Mouse (Mus musculus) spleen, postnatal 14 days (tissue): ENCODE measurements around the gene Enox1.
"Not testable (repeated sequence)": the region's sequence is repeated elsewhere in the genome, so short reads cannot be mapped to it uniquely, and the experiment has no call there.

Experiments
- DNase-seq, 2 experiments: peaks; one replicate each; pipeline ENCODE4 v3.0.0; 2021 to 2022; ENCODE audit warnings: low spot score in 2 of 2

Enox1 gene

DNA sequence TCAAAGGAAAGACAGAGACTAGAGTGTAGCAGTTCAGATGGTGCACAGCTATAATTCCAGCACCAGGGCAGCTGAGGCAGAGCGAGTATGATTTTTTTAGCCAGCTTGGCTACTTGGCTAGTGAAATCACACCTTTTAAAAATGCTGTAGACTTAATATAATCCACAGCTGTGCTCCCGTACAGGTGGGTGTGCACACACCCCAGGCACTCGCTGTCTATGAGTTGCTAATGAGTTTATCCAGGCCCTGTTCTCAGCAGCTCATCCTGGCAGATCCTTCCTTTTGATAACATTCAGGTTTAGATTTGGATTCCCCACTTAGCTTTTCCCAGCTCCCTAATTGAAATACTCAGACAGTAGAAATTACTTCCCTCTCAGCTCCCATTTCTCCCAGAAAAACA, 353.4 kb downstream of the Enox1 start:
- no peak for DNase-seq

DNA sequence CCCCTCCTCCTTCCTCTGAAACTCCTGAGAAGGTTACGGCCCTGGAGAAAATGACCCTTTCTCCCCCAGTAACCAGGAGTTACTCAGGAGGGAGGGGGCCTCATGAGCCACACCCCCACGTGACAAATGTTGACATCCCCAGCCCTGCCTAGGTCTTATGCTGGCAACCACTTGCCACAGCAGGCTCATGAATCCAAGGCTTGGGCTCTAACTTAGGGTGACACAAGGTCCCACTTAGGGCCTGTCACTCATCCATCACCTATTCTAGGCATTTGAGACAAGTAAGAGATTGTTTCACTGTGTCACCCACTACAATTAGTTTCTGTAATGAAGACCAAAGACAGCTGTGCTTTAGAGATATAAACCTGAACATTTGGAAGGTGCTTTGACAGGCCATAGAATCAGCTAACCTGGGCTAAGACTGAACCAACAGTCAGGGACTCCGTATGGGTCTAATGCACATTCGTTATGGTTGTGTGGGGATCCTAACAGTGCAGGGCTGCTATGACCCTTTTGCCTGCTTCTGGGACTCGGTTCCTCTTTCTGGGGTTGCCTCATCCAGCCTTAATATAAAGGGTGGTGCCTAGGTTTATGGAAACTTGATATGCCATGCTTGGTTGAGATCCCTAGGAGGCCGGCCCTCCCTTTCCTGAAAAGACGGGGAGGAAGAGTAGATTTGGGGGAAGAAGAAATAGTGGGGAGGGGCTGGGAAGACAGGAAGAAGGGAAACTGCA, 354.7 kb downstream of the Enox1 start:
- no peak for DNase-seq

DNA sequence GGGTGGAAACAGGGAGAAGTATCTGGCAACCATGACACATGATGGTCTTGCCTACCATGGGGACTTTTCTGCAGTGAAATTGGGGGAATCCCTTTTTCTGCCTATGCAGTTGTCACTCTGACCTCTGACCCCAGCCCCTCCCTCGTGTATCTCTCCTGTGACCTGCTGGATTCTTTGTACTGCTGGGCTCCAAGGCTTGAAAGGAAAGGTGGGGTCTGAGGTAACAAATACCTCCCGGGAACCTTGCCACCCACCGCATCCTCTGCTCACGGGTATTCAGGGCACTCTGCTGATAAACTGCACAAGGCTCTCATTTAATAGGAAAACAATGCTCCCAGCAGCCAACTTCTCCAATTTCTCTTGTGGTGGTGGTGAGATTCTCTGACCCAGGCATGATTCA, 361.5 kb downstream of the Enox1 start:
- DNase-seq, result no peak

DNA sequence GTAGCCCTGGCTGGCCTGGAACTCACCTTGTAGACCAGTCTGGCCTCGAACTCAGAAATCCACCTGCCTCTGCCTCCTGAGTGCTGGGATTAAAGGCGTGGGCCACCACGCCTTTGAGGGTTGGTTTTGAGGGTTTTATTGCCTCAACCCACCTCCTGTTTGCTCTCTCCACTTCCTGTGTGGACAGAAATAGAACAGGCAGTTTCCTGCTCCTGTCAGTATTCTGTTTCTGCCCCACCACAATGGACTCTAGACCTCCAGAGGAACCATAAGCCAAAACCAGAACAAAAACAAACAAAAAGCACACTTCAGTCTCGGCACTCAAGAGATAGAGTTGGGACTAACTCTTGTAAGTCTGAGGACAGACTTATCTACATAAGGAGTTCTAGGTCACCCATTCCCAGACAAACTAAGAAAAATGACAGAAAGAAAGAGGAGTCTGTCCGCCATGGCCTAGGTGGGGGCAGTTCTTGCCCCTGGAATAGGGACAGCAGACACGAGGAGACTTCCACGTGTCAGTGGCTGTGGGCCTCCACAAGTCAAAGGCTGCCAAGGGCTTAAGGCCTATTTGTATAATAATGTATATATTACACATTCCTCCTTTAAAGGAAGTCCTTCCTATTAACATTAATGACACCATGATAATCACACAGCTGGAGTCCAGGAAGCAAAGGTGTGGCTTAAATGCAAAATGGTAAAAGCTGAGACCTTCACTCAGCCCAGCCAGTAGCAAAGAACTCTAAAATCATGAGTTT, 362.6 kb downstream of the Enox1 start:
- no peak for DNase-seq

DNA sequence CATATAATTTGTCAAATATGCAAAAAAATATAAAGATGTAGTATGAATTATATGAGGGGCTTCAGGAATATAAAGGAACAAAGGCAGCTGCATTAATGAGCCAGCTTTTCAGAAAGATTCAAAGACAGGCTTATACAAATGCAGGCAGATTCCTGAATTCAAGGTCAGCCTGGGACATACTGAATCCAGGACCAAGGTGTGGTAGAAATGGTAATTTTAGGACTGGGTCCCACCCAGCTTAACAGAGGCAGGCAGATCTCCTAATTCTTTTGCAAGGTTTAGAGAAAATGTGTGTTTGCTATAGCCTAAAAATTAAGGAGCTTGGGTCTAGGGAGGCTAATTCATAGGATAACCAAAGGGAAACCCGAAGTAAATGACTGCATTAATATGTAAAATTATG, 363.1 kb downstream of the Enox1 start:
- no peak for DNase-seq

DNA sequence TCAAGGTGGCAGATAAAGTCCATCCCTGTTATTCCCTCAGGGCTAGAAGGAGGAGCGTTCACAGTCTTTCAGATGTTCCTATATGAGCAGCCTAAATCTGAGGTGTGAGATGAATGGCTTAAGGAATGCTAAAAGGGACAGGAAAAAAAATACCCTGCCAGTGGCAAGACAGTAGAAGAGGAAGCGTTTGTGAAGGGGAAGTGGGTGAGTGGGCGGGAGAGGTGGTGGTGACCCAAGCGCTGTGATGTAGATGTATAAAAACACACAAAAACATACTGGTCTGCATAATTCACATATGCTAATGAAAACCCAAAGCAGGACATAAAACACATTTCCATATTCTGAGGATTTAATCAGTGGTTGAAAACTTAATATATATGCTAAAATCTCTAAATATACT, 367.7 kb downstream of the Enox1 start:
- DNase-seq, result no peak

DNA sequence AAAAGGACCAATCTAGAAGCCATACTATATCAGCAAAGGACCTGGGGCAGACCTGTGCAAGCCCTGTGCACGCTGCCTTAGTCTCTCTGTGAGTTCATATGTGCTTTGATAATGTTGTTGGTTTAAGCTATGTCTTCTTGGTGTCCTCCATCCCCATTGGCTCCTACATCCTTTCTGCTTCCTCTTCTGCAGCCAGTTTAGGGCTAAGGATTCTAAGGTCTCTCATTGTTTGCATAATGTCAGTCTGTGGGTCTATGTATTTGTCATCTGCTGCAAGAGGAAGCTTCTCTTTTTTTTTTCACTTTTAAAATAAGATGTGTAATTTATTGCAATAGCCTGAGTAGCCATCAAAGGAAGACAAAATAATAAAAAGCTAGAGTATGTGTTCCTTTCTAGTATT, 369.7 kb downstream of the Enox1 start:
- no peak for DNase-seq

DNA sequence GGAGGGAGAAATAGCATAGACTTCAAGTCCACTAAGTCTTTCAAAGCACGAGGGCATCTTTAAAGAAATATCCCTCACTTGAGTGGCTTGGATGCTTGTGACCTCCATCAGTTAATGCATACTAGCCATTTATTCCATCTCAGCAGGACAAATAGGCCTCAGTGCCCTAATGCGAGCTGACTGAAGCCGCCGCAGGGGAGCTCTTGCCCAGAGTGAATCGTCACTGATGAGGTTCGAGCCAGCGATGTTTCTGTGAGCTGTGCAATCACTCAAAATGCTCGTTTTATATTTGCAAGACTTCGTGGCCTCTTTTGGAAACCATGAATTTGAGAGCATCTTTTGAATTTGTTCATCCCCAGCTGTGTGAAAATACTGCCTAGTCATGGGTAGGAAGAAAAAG, 372.6 kb downstream of the Enox1 start:
- DNase-seq, result no peak

DNA sequence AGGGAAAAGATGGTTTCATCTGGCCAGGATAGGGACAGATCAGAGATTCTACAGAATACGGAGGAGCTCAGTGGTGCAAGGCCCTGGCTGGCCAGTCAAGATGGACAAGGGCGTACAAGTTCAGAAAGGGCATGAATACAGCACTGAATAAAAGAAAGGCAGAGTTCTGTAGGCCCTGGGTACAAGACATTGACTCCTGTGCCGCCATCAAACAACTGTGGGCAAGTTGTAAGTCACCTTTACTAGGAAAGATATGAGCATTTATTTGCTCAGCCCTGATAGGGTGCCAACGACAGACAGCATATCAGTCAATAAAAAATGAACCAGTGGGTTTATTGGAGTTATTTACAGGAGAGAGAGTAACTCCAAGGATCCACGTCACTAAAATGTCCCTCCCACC, 373.1 kb downstream of the Enox1 start:
- no peak for DNase-seq

DNA sequence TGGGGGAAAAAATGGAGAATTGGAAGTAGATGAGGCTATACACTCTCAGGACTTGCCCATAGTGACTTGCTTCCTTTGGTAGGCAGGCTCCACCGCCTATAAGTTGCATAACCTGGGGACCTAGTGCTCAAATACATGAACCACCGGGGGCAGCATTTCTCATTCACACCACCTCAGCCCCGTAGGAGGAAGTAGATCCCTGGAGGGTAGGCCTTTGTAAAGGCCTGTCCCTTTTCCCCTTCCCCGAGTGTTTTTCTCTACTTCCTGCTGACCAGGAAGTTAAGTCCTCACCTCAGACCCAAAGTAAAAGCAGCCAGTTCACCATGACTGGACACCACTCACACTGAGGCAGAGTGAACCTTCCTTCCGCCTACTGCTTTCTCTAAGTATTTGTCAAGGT, 377.1 kb downstream of the Enox1 start:
- no peak for DNase-seq

DNA sequence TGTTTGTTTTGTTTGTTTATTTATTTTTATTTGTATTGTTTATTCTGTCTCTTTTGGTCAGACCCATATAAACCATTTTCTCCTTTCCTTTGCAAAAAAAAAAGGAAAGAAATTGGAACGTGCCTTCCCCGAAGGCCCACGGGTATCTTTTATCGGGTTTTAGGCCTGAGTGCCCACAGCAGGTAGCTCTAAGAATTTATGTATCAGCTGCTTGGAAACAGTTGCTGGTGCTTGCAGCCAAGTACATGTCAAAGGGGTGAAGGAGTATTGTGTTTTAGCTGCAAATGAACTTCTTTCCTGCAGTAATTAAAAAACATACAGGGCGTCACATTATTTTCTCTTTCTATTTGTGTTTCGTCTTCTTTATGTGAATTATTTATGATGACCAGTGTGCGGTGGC, 377.6 kb downstream of the Enox1 start:
- DNase-seq, result no peak

DNA sequence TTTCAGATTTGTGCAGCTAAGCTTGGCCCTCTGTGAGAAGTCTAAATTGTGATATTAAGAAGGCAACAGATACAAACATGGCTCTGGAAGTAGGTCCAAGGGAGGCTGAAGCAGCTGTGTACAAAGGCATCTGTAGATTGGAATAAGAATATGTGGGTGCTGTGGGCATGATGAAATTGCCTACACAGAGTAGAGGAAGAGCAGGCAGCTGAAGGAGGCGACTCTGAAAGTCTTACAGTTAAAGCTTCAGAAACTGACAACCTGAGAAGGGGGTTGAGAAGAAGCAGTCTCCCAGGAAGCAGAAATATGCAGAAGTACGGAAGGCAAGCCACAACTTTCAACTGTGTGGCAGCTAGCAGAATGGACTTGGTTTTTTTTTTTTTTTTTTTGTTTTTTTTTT, 380.0 kb downstream of the Enox1 start:
- DNase-seq, result no peak

DNA sequence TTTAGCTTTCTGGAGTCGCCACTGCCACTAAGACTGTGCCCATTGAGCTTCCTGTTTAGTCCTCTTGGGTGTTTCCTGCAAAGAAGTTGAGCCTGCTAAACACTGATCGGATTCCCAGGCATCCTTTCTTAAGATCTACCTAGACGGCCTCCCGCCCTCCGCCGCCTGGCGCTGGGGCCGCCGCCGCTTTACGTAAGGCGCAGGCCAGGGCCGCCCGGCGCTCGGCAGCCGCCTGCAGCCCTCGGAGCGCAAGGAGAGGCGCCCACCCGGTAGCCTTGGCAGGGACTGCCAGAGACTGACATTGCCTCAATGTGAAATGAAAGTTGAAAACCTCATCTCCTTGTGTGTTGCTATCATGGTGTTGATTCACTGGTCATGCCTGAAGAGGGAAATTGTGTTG, 383.0 kb downstream of the Enox1 start:
- DNase-seq, result not testable (repeated sequence)

DNA sequence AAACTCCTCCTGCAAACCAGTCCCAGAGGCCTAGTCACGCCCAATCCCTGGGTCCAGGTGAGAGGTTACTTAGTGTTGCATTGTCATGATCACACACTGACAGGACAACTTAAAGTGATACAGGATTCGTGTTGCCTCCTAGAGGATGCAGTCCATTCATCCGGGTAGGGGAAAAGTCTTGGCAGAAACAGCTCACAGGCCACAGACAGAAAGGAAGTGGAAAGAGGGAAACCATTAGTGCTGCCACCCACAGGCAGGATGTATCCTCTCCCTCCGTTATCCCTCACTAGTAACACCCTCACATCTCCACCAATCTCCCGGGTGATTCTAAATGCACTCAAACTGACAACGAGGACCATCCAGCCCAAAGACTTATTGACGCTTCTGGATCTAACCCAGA, 385.4 kb downstream of the Enox1 start:
- no peak for DNase-seq

DNA sequence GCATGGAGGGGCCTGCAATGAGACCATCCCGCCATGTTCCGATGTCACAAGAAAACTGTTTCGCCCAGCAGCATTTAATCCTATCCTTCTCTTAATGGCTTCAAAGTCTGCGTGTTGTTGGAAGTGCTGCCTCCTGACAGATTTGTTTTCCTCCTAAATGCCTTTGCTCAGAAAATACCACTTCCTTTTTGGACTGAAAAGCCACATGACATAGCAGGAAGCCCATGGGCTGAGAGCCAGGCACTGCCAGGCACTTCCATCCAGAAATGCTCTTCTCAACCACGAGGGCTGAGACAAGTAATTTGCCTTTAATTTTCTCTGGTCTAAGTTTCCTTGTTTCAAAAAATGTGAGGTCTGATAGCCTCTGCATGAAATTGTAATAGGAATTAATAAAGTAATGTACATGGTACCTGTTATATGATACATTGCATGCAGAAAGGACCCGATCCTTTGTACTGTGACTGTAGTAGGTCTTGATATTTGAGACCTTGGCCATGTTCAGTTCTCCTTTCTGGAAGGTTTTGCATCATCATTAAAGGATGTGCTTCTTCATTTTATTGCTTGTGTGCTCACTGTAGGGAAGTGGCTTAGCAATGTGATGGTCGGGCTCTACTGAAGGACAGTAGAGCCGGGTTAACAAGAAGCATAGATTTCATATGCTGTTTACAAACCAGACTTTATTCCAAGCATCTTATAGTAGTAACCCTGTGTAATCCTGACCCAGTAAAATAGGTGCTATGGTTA, 390.1 kb downstream of the Enox1 start:
- DNase-seq, result no peak

DNA sequence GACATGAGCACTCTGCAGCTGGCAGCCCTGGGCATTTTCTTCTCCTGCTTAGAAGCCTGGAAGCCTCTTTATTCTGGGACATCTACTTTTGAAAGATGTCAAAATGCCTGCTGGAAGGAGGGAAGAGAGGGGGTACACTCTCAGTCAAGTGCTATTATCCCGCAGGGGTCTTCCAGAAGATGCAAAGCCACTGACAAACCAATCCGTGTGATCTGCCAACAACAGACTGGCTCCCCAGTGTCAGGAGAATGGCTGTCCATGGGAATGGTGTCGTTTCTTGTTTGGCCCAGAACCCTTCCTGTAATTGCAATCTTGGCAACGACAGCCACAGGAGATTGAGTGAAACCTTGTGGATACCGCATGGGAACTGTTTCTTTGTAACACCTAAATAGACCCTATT, 390.8 kb downstream of the Enox1 start:
- DNase-seq, result no peak

DNA sequence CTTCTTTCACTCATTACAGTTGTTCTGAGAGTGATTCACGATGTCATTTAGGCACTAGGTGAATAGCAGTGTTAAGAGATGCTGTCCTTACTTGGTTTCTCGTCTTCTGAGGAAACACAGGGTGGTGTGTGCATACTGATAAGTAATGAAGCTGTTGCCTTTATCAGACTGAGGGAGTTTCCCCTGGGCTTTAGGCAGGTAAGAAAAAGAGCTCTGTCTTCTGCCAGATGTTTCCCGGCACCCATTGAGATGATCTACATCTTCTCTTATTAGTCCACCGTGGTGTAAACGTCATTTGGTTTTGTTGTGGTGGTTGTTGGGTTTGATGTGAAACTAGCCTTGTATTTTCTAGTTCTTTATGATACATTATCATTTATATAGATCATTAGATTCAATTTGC, 392.4 kb downstream of the Enox1 start:
- no peak for DNase-seq

DNA sequence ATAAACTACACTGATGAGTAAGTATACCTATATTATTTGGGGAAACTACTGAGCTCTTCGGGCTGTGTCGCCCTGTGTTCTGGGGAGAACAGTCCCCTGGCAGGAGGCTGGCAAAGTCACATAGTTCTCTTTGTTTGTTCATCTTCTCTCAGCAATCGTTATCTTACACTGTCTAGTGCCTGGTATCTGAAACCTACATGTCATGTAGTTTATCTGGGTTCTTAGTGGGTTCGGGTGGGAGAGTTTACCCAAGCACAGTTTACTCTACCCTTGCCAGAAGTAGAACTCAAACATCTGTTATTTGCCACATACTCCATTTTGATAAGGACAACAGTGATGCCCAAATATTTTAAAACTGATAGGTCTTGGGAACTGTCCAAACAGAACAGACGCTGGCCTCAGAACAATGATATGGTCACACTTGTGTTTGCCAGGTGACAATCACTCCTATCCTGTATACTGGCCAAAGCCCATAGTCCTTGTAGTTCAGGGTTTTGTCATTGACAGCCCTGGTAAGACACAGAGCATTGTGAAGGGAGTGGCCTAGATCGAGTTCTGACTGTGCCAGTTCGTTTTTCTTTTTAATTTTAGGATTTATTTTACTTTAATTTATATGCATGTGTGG, 401.0 kb downstream of the Enox1 start:
- no peak for DNase-seq

DNA sequence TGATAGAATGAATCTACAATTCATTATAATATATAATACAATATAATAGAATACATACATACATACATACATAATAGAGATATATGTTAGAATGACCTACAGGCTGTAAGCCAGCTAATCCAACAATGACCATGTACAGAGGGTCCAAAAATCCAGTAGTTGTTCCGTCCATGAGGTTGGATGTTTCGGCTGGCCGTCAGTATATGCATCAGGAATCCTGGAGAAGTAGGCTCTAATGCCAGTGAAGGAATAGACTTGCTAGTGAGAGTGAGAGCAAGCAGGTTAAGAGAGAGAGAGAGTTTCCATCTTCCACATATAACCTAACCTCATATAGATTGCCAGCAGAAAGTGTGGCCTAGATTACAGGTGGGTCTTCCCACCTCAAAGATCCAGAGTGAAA, 402.3 kb downstream of the Enox1 start:
- no peak for DNase-seq

DNA sequence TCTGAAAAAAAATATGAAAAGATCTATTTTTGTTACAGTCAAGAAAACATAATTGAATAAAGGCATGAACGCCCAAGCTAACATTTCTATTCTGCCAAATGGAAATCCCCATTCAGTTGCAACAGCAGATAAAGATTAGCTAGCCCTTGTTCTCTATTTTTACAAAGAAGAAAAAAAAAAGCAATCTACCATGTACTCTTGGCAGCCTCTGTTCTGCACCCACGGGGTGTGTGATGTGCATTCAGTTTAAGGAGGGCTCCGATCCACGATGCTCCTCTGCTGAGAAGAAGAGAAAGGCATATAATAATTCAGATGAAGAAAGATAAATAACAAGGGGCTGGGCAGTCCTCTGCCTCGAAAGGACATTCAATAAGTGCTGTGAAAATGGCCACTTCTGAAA, 403.2 kb downstream of the Enox1 start:
- no peak for DNase-seq

DNA sequence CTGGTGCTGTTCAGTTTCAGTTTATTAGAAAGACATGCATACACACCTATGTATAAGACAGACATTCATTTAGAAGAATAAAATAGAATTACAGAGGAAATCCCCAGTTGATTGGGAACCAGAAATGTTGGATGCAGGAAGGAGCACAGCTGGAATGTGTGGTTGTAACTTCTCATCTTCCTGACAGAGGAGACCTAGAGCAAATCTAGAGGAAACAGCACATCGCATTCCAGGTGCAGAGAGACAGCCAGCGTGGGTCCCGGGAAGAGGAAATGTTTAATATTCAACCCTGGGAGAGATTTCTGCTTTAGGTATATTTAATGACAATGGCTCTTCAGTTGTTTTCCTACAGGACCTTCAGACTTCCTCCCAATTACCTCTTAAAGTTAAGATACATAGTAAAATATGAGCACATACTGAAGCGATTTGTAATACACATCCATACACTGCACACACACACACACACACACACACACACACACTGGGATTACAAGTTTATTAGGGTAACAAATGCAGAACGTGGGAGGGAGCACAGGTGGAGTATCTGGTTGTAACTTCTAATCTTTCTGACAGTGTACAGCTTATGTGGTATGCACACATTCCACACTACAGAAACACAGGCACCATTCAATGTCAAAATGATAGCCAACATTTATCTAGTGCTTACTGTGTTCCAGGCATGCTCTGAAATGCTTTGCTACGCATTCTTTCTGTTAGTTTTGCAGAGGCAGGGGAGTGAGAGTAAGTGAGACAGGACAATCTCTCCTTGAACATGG, 405.4 kb downstream of the Enox1 start:
- DNase-seq, result no peak

DNA sequence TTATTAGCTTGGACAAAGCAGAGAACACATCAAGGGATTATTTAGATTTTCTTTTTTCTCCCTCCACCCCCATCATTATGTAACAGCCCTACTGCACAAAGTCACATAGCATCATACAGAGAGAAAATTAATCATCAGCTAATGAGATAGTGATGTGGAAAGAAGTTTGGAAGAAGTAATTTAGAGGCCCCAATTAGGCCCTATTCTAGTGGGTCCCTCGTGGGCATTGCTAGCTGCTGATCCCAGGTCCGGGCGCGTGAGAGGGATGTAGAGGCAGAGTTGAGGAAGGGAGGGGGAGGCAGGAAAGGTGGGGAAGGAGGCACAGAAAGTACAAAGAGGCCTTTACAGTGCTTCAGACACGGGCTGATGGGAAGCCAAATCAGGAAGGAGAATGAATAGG, 407.4 kb downstream of the Enox1 start:
- DNase-seq, result no peak
